Mouse (Mus musculus): Measurements from ENCODE around the gene Wdr59. TPM values are rescaled to one million over a fixed set of nuclear protein-coding genes. Genes with fewer than 3 reads are reported as not detected.

Gene Wdr59
- total RNA-seq (2021) = 1 to 10 TPM; 6.3 to 7.4 TPM

GRCm38 (mm10) chr8:111521713-111522429 lies at the start of gene Wdr59:
Gene Wdr59 (minus strand): TSS chr8:111522092.
- intact Hi-C loops (cut with DNase I) = loop anchor here (5.0 kb wide), 1 partner anchor 60 kb away; no protein-coding TSS in a partner anchor
- peak; percentile 96 for DNase-seq (ENCODE audit: low spot score)

- intact Hi-C loops (cut with DNase I) = no loop called here
- no peak for DNase-seq (ENCODE audit: low spot score)
Observed at GRCm38 (mm10) chr8:111571661-111572060, 49.8 kb upstream of the Wdr59 start.

- intact Hi-C loops (cut with DNase I) = no loop called here
- no peak for DNase-seq (ENCODE audit: low spot score)
Observed at GRCm38 (mm10) chr8:111570432-111570831, 48.5 kb upstream of the Wdr59 start.

DNA sequence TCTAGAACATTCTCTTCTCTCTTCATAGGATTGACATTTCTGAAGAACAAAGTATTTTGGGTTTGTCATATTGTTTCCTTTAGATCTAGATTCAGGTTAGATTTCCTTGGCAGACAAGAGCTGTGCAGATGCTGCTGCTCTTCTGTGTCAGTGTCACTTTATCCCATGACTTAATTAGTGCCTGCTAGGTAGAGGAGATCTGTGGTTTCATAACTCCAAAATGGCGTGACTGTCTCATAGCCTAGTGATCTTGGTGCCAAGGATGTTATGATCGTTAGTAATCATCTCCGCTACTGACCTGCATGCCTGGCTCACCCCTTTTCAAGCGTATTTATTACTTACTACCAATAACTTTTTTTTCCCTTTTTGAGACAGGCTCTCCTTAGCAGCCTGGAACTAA lies 48.0 kb upstream of the Wdr59 start:
- intact Hi-C loops (cut with DNase I) = no loop called here
- DNase-seq (ENCODE audit: low spot score) = no peak

GRCm38 (mm10) chr8:111568029-111568428 lies 46.1 kb upstream of the Wdr59 start:
- DNase-seq (ENCODE audit: low spot score) = no peak
- intact Hi-C loops (cut with DNase I) = no loop called here

GRCm38 (mm10) chr8:111567571-111567970 lies 45.7 kb upstream of the Wdr59 start:
- intact Hi-C loops (cut with DNase I) = no loop called here
- DNase-seq (ENCODE audit: low spot score) = no peak

DNA sequence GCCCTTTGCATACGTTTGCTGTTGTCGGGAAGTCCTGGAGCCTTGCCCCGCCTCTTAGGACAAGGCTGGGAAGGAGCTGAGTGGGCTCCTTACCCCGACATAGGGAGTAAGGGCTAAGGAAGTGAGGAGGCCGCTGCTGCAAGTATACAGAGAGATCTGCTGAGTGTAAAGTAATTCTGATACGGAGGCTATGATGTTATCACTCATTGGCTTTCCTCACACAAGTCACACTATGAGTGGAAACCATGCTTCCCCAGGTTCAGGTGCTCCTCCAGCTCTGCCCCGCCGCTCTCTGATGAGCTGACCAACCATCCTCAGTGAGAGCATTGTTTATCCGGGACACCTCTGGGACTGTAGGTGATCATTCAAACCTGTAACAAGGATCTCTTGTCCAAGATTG lies 44.4 kb upstream of the Wdr59 start:
- intact Hi-C loops (cut with DNase I) = no loop called here
- DNase-seq (ENCODE audit: low spot score) = no peak

DNA sequence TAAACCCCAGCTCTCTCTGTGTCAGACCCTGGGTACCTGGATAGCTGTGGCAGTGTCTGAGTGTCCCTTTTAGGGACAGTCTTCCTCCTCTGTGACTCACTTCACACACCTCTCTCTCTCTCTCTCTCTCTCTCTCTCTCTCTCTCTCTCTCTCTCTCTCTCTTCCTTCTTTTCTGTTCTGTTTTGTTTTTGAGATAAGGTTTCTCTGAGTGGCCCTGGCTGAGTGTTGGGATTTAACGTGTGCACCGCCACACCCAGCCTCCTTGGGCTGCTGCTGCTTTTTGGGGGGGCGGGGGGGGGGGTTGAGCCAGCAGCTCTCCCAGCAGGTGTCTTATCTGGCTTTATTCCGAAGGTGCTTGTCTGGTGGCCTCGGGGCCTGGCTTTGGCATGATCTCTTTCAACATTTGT lies 43.9 kb upstream of the Wdr59 start:
- no peak for DNase-seq (ENCODE audit: low spot score)
- intact Hi-C loops (cut with DNase I) = no loop called here

DNA sequence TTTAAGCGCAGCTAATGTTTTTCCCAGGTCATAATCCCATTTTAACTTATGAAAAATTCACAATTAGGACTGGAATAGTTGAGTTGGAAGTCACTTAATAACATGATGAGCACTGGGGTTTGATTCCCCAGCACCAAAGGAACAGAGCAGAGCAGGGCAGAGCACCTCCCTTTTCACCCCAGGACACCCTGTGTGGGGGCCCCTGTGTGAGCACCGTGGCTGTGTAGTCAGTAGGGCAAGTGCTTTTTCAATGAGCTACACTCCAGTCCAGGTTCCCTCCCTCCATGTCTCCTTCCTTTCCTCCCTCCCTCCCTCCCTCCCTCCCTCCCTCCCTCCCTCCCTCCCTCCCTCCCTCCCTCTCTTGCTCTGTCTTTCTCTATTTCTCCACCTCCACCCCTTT lies 42.2 kb upstream of the Wdr59 start:
- intact Hi-C loops (cut with DNase I) = no loop called here
- DNase-seq (ENCODE audit: low spot score) = no peak

DNA sequence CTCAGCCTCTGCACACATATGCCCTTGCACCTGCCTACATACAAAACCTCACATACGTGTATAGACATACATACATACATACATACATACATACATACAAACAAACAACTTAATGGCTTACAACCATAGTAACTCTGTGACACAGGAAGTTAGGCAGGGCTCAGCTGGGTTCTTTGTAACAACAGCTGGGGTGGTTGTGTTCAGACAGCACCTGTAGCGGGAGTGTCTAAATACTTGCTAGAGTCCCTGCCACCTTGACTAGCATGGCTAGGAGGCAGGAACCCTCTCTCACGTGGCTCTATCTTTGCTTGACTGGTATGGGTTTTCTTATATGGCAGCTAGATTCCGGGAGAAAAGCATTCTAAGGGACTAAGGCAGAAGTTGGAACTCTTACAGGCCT lies 41.8 kb upstream of the Wdr59 start:
- intact Hi-C loops (cut with DNase I) = no loop called here
- DNase-seq (ENCODE audit: low spot score) = no peak

- intact Hi-C loops (cut with DNase I) = no loop called here
Observed at GRCm38 (mm10) chr8:111563075-111563474, 41.2 kb upstream of the Wdr59 start.

GRCm38 (mm10) chr8:111562274-111562803 lies 40.4 kb upstream of the Wdr59 start:
- intact Hi-C loops (cut with DNase I) = no loop called here
- no peak for DNase-seq (ENCODE audit: low spot score)

More at GRCm38 (mm10) chr8:111563075-111563474, 41.2 kb upstream of the Wdr59 start:
- no peak for DNase-seq (ENCODE audit: low spot score)

DNA sequence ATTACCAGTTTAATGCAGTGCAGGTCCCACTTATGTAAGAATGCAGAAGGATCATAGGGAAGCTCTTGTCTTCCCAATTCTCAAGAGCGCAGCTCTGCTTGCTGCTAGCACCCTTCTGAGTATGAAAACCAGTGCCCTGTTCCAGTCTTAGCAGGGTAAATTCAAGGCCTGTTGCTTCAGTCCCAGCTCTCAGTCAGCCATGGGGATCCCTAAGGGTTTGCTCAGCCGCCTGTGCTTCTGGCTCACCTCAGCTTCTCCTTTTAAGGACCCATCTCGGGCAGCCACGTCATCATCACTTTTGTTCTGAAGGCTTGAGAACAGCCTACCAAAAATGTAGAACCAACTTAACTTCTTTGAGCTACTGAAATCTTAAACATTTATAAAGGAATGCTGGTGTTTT lies 39.9 kb upstream of the Wdr59 start:
- intact Hi-C loops (cut with DNase I) = no loop called here
- peak; percentile 29 for DNase-seq (ENCODE audit: low spot score)

DNA sequence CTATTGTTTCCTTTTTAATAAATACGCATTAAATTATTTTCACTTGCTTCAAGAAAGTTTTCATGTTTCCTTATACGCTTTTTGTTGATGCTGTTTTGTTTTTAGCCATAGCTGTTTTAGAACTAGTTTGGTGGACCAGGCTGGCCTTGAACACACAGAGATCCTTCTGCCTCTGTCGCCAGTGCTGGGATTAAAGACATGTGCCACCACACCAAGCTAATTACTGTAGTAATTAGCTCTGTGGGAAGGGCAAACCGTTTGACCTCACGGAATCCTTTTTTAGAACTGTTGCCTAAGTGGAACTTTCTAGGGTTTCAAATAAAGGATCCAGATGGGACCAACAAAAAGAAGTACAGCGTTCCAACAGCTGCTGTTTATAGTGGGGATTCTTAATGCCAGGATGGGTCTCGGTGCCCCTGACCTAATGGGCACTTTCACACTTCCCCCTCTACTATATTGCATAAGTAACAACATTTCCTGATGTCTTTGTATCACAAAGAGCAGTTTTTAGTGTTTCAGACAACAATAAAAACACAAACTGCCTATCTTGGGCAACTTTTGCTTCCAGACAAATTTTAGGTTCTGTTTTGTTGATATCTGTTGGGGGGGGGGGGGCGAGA lies 29.7 kb upstream of the Wdr59 start:
- intact Hi-C loops (cut with DNase I) = no loop called here
- DNase-seq (ENCODE audit: low spot score) = no peak

DNA sequence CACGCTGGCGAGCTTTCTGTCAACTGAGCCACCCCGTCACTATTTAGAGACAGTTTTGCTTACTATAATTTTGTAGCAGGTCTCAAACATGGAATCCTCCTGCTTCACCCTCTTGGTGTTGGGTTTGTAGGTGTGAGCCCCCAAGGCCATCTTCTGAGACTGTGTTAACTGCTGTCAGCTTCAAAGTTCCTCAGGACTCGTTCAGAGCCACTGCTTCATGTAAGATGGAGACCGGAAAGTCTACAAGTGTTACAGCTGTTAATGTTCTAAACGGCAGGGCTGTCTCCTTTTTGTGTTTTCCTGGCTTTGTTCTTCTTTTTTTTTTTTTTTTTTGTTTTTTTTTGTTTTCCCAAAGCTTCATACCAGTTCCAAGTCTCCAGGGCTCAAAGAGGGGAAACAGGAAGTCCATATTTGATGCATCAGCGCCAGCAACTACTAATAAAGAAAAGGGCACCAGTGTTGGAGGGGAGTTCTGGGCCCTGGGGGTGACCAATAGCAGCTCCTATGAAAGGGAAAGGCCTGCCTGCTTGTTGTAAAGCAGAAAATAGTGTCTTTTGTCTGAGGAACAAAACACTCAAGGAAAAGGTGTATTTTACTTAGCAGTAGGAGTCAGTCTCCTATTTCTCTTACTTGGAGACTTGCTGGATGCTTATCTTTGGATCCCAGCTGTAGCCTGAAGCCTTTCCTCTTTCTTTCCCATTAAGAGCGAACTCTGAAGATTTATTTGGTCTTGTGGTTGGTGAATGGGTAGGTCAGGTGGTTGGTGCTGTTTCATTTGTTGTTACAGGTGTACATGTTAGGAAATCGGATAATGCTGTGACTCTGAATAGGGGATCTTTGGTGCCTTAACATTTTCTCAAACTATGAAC lies 28.3 kb upstream of the Wdr59 start:
- peak; percentile 17 for DNase-seq (ENCODE audit: low spot score)
- intact Hi-C loops (cut with DNase I) = no loop called here

DNA sequence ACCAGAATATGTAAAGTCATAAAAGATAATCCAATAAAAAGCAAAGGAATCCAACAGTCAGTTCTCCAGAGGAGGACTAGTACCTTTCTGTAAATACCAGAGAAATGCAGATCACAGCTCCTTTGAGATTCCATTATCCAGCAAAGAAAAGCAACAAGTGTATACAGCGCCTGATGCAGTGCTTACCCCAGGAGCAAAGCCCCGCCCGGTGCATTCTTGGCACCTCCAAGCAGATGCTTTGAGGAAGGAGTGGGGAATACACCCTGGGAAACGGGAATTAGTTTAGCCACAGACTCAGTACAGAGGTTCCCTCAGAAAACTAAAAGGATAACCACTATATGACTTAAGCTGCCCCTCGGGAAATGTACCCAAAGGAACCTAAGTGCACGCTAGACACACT lies 26.3 kb upstream of the Wdr59 start:
- no peak for DNase-seq (ENCODE audit: low spot score)
- intact Hi-C loops (cut with DNase I) = loop anchor here (2.0 kb wide), 1 partner anchor 49 kb away; no protein-coding TSS in a partner anchor

GRCm38 (mm10) chr8:111547144-111547543 lies 25.3 kb upstream of the Wdr59 start:
- intact Hi-C loops (cut with DNase I) = no loop called here
- no peak for DNase-seq (ENCODE audit: low spot score)

GRCm38 (mm10) chr8:111545406-111546156 lies 23.7 kb upstream of the Wdr59 start:
- intact Hi-C loops (cut with DNase I) = no loop called here
- no peak for DNase-seq (ENCODE audit: low spot score)

DNA sequence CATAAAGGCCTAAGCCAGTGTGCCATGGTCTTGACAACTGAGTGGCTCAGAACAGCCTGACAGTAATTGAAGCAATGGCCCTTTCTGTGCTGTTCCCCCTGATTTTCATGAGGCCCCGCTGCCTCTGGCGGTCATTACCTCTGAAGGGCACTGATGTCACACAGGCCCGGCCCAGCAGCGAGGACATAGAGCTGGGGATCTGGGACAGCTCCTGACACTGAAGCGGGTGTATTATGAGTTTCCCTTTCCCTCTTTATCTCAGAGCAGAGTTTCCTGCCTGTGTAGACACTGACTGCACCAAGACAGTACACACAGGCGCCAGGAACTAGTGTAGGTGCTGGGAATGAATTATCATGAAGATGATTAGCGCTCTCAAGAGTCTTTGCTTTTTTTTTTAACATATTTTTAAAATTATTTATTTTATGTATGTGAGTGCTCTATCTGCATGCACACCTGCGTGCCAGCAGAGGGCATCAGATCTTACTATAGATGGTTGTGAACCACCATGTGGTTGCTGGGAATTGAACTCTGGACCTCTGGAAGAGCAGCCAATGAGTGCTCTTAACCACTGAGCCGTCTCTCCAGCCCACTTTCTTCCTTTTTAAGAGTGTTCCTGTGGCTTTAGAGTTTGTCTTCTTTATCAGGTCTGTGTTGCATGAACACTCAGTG lies 22.0 kb upstream of the Wdr59 start:
- intact Hi-C loops (cut with DNase I) = no loop called here
- DNase-seq (ENCODE audit: low spot score) = no peak
